Mouse (Mus musculus): ENCODE data around the gene Gm47791.

GRCm38 (mm10) chr1:82820626-82821186 lies 49.7 kb upstream of the Gm47791 start:
- TF ChIP-seq POLR2A (IDR thresholded peaks at IDR 0.05; ENCODE audit: insufficient read length, low read depth) = no peak
- no peak for TF ChIP-seq MYOD1 (IDR thresholded peaks at IDR 0.05; ENCODE audit: control insufficient read depth in 1 of 3, insufficient read length in 2 of 3, low read depth in 2 of 3)
- no peak for TF ChIP-seq E2F4 (IDR thresholded peaks at IDR 0.05; ENCODE audit: insufficient read depth)
